Mouse (Mus musculus): Measurements from ENCODE around the gene Rasgrp3. TPM values are rescaled to one million over a fixed set of nuclear protein-coding genes. Genes with fewer than 3 reads are reported as not detected.

Rasgrp3 gene
- total RNA-seq (2014; rRNA removed) (5.5 and 13.8 TPM in 2 replicates), polyA plus RNA-seq (2015; fragmentation: Nextera tagmentation; extraction: Ambion mirVana) (4.4 and 4.5 TPM in 2 replicates)

DNA sequence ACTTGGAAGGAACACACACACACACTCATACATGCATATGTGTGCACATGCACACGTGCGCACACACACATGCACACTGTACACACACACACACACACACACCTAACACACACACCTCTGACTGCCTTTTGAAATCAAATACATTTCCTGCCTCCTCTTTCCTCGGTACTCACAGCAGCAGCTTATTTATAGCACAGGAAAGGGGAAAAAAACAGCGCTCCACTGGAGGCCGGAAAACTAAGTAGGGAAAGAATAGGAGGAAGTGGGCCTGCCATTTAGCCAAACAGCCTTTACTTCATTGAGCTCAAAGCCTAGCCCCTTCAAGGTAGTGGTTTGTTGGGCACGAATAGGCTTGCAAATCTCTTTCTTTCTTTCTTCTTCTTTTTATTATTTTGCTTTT is at the start of gene Rasgrp3:
TSS of gene Rasgrp3 (plus strand) at position 298 of the 400 bp plus-strand sequence.
- H3K4me1 ChIP-seq (ENCODE audit: insufficient read depth): no peaks in the 10 kb centered on the region
- H3K4me3 ChIP-seq (ENCODE audit: low read depth, low read length): peak within 1 kb of the TSS; percentile 9; the same call in 1 of the 2 replicates
- H3K9ac ChIP-seq: no peak within 1 kb of the TSS
- no peak for ATAC-seq
- H3K36me3 ChIP-seq (ENCODE audit: insufficient read depth): no peaks in the 10 kb centered on the region
- no peak for TF ChIP-seq CTCF (IDR thresholded peaks at IDR 0.05; ENCODE audit: low read depth)
- no peaks in the 10 kb centered on the region for H3K27me3 ChIP-seq (ENCODE audit: insufficient read depth, low read length)
- WGBS: 66% methylated on average over 6 of the region's 6 CpGs
- no peak within 1 kb of the TSS for H3K27ac ChIP-seq (ENCODE audit: low read depth, low read length)
- DNase-seq: no peak
- no peaks in the 10 kb centered on the region for H3K9me3 ChIP-seq (ENCODE audit: low read length)
- H3K4me2 ChIP-seq (ENCODE audit: low read depth): no peak within 1 kb of the TSS

DNA sequence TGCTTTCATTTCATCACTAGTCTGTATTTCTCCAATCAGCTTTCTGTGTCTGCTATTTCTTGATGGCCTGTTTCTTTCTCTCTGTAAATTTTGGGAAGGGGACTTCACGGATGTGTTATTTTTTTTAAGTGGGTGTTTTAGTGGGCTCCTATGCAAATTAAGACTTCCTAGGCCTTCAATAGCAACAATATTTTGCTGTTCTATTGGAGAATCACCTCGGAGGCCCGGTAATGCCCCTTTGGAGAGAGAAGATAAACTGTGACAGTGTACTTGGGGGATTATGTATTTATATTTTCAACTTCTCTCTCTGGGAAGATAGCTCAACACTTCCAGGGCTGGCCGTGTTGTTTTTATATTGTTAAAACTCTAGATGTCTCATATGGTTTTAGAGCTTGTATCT is 47.3 kb upstream of the Rasgrp3 start:
- Histone ChIP-seq H3K9me3 (ENCODE audit: low read length) (no peaks in the 10 kb centered on the region), H3K27ac (ENCODE audit: low read depth, low read length) (no peak overlapping the region), H3K9ac (no peak overlapping the region), H3K4me1 (ENCODE audit: insufficient read depth) (no peaks in the 10 kb centered on the region), H3K4me2 (ENCODE audit: low read depth) (no peak overlapping the region), H3K36me3 (ENCODE audit: insufficient read depth) (no peaks in the 10 kb centered on the region), H3K4me3 (ENCODE audit: low read depth, low read length) (no peak overlapping the region), H3K27me3 (ENCODE audit: insufficient read depth, low read length) (no peaks in the 10 kb centered on the region)
- 84% methylated on average over 4 of the region's 4 CpGs for WGBS
- DNase-seq: no peak
- no peak for ATAC-seq
- TF ChIP-seq CTCF (IDR thresholded peaks at IDR 0.05; ENCODE audit: low read depth): no peak

DNA sequence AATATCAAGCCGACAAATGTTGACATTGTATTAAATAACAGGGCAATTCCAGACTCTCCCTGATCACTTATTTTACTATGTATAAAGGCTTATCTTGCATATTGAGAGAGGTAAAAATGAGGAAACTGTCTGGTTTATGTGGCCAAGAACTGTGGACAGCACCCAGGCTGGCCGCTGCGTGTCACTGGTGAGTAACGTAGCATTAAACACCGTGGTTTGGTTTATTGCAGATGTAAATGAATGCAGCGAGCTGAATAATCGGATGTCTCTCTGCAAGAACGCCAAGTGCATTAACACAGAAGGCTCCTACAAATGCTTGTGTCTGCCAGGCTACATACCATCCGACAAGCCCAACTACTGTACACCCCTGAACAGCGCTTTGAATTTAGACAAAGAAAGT is 45.6 kb upstream of the Rasgrp3 start:
- Histone ChIP-seq H3K27me3 (ENCODE audit: insufficient read depth, low read length) (no peaks in the 10 kb centered on the region), H3K36me3 (ENCODE audit: insufficient read depth) (no peaks in the 10 kb centered on the region), H3K9me3 (ENCODE audit: low read length) (no peaks in the 10 kb centered on the region), H3K9ac (no peak overlapping the region), H3K4me3 (ENCODE audit: low read depth, low read length) (no peak overlapping the region), H3K27ac (ENCODE audit: low read depth, low read length) (no peak overlapping the region), H3K4me1 (ENCODE audit: insufficient read depth) (no peaks in the 10 kb centered on the region), H3K4me2 (ENCODE audit: low read depth) (no peak overlapping the region)
- 76% methylated on average over 10 of the region's 10 CpGs for whole genome bisulfite sequencing
- DNase-seq (peak; percentile 11), ATAC-seq (peak; percentile 8; the same call in 1 of the 2 replicates)
- 0 out of 2 replicates have a peak, but pooled peaks have one; percentile 5 for TF ChIP-seq CTCF (IDR thresholded peaks at IDR 0.05; ENCODE audit: low read depth)

DNA sequence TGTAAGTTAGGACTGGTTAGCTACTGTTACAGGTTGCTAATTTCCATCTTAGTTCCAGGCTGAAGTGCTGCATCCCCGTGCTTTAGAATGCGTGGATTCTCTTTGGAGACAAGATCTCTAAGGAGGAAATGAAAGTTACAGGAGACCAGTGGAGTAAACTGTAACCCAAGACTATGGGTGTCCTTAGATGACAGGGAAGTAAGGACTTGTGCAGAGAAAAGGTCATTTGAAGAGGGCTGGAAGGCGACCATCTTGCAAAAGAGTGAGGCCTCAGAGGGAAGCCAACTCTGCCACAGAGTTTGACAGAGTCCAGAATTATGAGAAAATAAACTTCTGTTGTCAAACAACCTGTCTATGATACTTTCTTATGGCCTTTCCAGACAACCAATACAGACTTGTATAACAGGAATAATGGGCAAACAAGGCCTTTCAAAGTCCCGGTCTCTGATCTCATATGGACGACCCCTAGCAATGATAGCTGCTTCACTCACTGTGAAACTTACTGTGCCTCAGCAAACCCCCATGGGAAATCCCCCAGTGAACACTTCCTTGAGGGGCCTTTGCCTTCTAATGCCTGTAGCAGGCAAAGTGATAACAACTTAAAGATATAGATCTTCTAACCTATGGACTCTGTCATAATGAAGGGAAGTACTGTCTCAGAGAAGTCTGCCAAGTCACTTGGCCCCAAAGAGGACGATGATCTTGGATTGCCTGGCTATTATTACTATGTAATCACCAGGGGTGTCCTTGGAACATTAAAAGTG is 44.1 kb upstream of the Rasgrp3 start:
- Histone ChIP-seq H3K9me3 (ENCODE audit: low read length) (no peaks in the 10 kb centered on the region), H3K27ac (ENCODE audit: low read depth, low read length) (no peak overlapping the region), H3K9ac (no peak overlapping the region), H3K4me2 (ENCODE audit: low read depth) (no peak overlapping the region), H3K4me3 (ENCODE audit: low read depth, low read length) (no peak overlapping the region), H3K36me3 (ENCODE audit: insufficient read depth) (no peaks in the 10 kb centered on the region), H3K27me3 (ENCODE audit: insufficient read depth, low read length) (no peaks in the 10 kb centered on the region), H3K4me1 (ENCODE audit: insufficient read depth) (no peaks in the 10 kb centered on the region)
- 88% methylated on average over 6 of the region's 6 CpGs for WGBS
- TF ChIP-seq CTCF (IDR thresholded peaks at IDR 0.05; ENCODE audit: low read depth): no peak
- no peak for DNase-seq
- no peak for ATAC-seq

DNA sequence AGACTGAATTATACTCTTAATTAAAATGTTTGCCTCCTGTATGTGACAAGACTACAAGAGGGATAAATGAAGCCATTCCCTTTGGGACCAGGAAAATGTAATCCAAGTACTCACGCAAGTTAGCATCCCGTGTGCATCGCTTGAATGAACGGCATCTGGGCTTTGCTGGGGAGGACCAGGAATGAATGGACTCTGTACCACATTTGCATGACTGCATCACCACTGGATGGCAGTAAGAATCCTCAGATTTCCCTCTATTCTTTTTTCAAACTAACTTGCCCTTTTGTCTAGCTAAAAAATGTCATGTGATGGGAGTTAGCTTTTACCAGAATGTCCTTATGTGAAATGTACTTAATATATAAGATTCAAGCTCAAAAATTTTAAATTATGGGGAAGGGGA is 29.3 kb upstream of the Rasgrp3 start:
- no peak overlapping the region for H3K27ac ChIP-seq (ENCODE audit: low read depth, low read length)
- H3K36me3 ChIP-seq (ENCODE audit: insufficient read depth): no peaks in the 10 kb centered on the region
- H3K9me3 ChIP-seq (ENCODE audit: low read length): no peaks in the 10 kb centered on the region
- H3K27me3 ChIP-seq (ENCODE audit: insufficient read depth, low read length): no peaks in the 10 kb centered on the region
- ATAC-seq (no peak), DNase-seq (peak; percentile 24)
- no peak overlapping the region for H3K4me2 ChIP-seq (ENCODE audit: low read depth)
- WGBS: 29% methylated on average over 4 of the region's 4 CpGs
- H3K4me3 ChIP-seq (ENCODE audit: low read depth, low read length): no peak overlapping the region
- H3K4me1 ChIP-seq (ENCODE audit: insufficient read depth): no peaks in the 10 kb centered on the region
- peak; percentile 53 for TF ChIP-seq CTCF (IDR thresholded peaks at IDR 0.05; ENCODE audit: low read depth)
- H3K9ac ChIP-seq: no peak overlapping the region

DNA sequence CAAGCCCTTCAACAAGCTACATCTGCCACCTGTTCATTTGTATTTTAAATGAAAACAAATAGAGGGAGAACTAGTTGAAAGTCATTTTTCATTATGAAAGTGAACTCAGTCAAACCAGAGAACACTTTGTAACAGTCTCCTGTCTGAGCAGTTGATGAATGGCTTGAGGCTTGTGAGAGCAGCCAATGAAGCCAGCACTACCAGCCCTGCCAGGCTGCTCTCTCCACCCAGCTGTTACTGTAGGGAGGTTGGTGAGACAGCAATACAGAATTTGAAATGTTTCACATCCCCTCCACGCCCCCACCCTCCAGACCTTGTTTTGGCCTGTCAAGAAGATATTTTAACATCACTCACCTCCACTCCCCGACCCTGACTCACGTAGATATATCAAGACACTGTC is 18.8 kb upstream of the Rasgrp3 start:
- no peak for TF ChIP-seq CTCF (IDR thresholded peaks at IDR 0.05; ENCODE audit: low read depth)
- Histone ChIP-seq H3K27ac (ENCODE audit: low read depth, low read length) (no peak overlapping the region), H3K9ac (no peak overlapping the region), H3K9me3 (ENCODE audit: low read length) (no peaks in the 10 kb centered on the region), H3K4me2 (ENCODE audit: low read depth) (no peak overlapping the region), H3K4me3 (ENCODE audit: low read depth, low read length) (no peak overlapping the region), H3K4me1 (ENCODE audit: insufficient read depth) (no peaks in the 10 kb centered on the region), H3K36me3 (ENCODE audit: insufficient read depth) (no peaks in the 10 kb centered on the region), H3K27me3 (ENCODE audit: insufficient read depth, low read length) (no peaks in the 10 kb centered on the region)
- no peak for ATAC-seq
- 88% methylated on average over 3 of the region's 3 CpGs for WGBS
- DNase-seq: no peak

DNA sequence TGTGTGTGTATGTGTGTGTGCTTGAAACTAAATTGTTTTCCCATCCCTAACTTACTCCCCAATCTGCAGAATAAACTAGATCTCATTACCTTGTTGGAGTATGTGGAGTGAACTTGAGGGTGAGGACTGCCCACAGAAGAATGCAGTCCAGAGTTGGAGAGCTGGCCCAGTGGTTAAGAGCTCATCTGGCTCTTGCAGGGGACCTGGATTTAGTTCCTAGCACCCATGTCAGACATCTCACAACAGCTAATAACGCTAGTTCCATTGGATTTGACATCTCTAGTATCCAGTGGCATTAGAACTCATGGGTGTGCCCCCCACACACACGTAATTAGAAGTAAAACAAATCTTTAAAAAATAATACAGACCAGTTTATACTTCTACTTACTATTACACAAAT is 1.5 kb upstream of the Rasgrp3 start:
- Histone ChIP-seq H3K4me2 (ENCODE audit: low read depth) (no peak overlapping the region), H3K27me3 (ENCODE audit: insufficient read depth, low read length) (no peaks in the 10 kb centered on the region), H3K4me3 (ENCODE audit: low read depth, low read length) (no peak overlapping the region), H3K4me1 (ENCODE audit: insufficient read depth) (no peaks in the 10 kb centered on the region), H3K9ac (no peak overlapping the region), H3K36me3 (ENCODE audit: insufficient read depth) (no peaks in the 10 kb centered on the region), H3K27ac (ENCODE audit: low read depth, low read length) (no peak overlapping the region), H3K9me3 (ENCODE audit: low read length) (no peaks in the 10 kb centered on the region)
- TF ChIP-seq CTCF (IDR thresholded peaks at IDR 0.05; ENCODE audit: low read depth): no peak
- DNase-seq (no peak), ATAC-seq (no peak)
- 88% methylated on average over 2 of the region's 2 CpGs for WGBS

Measured in forebrain, postnatal 0 days (tissue).